Mouse (Mus musculus) kidney, adult 18-20 months (tissue): ENCODE results near the gene Zbtb46.

Source experiments
- DNase-seq: peaks from one replicate; pipeline ENCODE4 v3.0.0; 2021

The Zbtb46 gene

GRCm38 (mm10) chr2:181397207-181397761 is 61.9 kb downstream of the Zbtb46 start:
- DNase-seq, result no peak

- DNase-seq, result no peak
Measured at GRCm38 (mm10) chr2:181394086-181394485, 65.1 kb downstream of the Zbtb46 start.

- DNase-seq, result peak; percentile 89
Measured at GRCm38 (mm10) chr2:181392600-181393213, 66.5 kb downstream of the Zbtb46 start.

- DNase-seq, result no peak
Measured at GRCm38 (mm10) chr2:181391541-181391940, 67.7 kb downstream of the Zbtb46 start.

GRCm38 (mm10) chr2:181391022-181391421 is 68.2 kb downstream of the Zbtb46 start:
- DNase-seq, result no peak

- no peak for DNase-seq
Measured at GRCm38 (mm10) chr2:181390136-181390870, 68.9 kb downstream of the Zbtb46 start.

- no peak for DNase-seq
Measured at GRCm38 (mm10) chr2:181386663-181387210, 72.5 kb downstream of the Zbtb46 start.

- DNase-seq, result peak; percentile 18
Measured at GRCm38 (mm10) chr2:181385885-181386284, 73.3 kb downstream of the Zbtb46 start.

GRCm38 (mm10) chr2:181384919-181385391 is 74.3 kb downstream of the Zbtb46 start:
- no peak for DNase-seq

GRCm38 (mm10) chr2:181384463-181384862 is 74.8 kb downstream of the Zbtb46 start:
- DNase-seq, result no peak

GRCm38 (mm10) chr2:181381631-181382306 is 77.5 kb downstream of the Zbtb46 start:
- DNase-seq, result no peak

GRCm38 (mm10) chr2:181381107-181381506 is 78.1 kb downstream of the Zbtb46 start:
- DNase-seq, result no peak

GRCm38 (mm10) chr2:181380251-181380650 is 79.0 kb downstream of the Zbtb46 start:
- no peak for DNase-seq

GRCm38 (mm10) chr2:181379778-181380177 is 79.4 kb downstream of the Zbtb46 start, which contains the start of gene Lime1:
Gene Lime1 (plus strand): TSS chr2:181380078.
- DNase-seq, result no peak

- no peak for DNase-seq
Measured at GRCm38 (mm10) chr2:181378701-181379100, 80.5 kb downstream of the Zbtb46 start.

- DNase-seq, result no peak
Measured at GRCm38 (mm10) chr2:181377230-181377629, 82.0 kb downstream of the Zbtb46 start.

GRCm38 (mm10) chr2:181375787-181376186 is 83.4 kb downstream of the Zbtb46 start:
- no peak for DNase-seq

- no peak for DNase-seq
Measured at GRCm38 (mm10) chr2:181370001-181370400, 89.2 kb downstream of the Zbtb46 start.

GRCm38 (mm10) chr2:181365655-181366075 is 93.6 kb downstream of the Zbtb46 start:
- no peak for DNase-seq

- DNase-seq, result peak; percentile 92
Measured at GRCm38 (mm10) chr2:181364860-181365596, 94.2 kb downstream of the Zbtb46 start, which contains the start of the genes Zgpat and Arfrp1. Gene Zgpat (plus strand): TSS chr2:181364928. Gene Arfrp1 (minus strand): TSS chr2:181365404.

GRCm38 (mm10) chr2:181364487-181364859 is 94.8 kb downstream of the Zbtb46 start:
- no peak for DNase-seq

- DNase-seq, result no peak
Measured at GRCm38 (mm10) chr2:181363946-181364345, 95.3 kb downstream of the Zbtb46 start.
